Mouse (Mus musculus): ENCODE data around the gene Tdp1.
"Not testable (repeated sequence)": the region's sequence is repeated elsewhere in the genome, so short reads cannot be mapped to it uniquely, and the experiment has no call there.

Gene Tdp1

GRCm38 (mm10) chr12:99958068-99959060 is 74.0 kb downstream of the Tdp1 start:
- no peak for DNase-seq

DNA sequence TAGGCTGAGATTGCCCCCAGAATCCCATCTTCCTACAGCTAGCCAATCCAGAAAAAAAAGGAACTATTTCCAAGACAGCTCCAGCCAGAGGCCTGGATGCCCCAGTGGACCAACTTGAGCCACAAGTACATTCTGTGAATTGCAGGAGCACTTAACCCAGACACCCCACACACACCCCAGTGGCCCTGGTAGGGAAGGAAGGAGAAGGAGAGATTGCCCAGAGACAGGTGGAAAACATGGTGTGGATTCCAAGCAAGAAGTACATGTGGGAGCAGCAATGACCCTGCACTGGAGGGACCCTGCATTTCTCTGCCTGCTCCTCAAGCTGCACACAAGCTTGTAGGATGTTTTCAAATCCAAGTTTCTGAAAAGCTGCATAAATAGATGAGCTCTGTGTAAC is 75.0 kb downstream of the Tdp1 start:
- no peak for DNase-seq

GRCm38 (mm10) chr12:99959930-99960329 is 75.6 kb downstream of the Tdp1 start:
- DNase-seq = no peak

GRCm38 (mm10) chr12:99960675-99961074 is 76.4 kb downstream of the Tdp1 start:
- DNase-seq = no peak

DNA sequence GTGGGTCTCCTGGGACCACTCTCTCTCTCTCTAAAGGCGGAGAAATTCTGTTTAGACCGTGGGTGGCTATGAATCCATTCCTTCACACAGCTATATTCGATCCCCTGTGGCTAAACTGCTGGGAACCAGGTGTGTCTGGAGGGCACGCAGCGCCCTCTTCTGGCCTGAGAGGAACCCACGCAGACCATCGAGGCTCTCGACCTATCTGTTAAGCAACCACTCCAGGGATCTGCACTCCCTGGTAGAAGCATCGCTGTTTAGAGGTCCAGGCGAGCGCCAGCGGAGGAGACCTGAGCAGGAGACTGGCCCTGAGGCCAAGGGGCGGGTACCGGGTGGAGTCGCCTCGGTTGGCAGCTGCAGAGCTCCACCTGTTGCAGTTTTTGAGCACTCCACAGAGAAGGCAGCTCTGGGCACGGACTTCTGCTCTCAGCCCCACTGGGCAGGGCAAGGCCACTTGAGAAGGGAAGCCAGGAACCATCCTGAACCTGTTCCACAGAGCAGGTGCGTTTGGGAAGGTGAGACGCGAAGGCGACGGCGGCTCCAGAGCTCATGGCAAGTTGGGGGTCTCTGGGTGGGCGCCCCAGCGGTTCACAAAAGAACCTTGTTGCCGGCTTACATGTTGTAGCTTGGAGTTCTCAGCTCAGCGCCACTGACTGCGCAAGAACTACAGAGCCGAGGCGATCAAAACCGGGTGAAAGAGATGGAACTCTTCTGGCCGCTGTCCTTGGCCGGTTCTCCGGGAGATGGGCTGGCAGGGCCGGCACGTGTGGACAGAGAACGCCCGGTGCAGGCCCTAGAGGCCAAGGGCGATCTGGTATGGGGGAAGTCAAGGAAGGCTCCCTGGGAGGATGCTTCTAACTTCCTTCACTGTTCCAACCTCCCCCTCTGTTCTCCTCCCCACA is 80.2 kb downstream of the Tdp1 start, which contains the start of gene Kcnk13:
Gene Kcnk13, plus strand, starts transcription at position 199 of the 902 bp plus-strand sequence.
- peak; percentile 71 for DNase-seq

- DNase-seq = peak; percentile 49
These were observed 81.1 kb downstream of the Tdp1 start for GRCm38 (mm10) chr12:99965203-99966115.

DNA sequence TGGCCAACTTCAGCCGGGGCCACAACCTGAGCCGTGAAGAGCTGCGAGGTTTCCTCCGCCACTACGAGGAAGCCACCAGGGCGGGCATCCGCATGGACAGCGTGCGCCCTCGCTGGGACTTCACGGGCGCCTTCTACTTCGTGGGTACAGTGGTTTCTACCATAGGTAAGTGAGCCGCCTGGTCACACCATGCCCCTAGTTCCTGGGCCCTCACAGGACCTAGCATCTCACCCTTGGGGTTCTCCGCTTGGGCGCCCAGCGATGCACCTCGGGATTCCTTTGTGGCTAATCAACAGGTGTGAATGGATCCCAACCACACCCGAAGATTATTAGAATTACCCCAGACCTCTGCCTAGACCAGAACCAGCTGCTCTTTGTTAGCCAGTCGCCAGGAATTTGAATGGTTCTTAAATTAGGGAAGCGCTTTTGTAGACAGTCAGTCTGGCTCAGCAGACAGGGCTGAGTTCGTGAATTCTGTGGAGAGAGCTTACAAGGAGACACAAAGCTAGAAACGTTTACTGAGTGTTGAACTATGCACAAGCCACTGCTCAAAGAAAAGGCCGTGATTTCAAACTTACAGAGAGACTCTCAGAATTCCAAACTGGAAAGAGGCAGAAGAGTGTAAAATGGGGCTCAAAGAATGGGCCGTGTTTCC is 81.9 kb downstream of the Tdp1 start:
- peak; percentile 23 for DNase-seq

- no peak for DNase-seq
These were observed 82.6 kb downstream of the Tdp1 start for GRCm38 (mm10) chr12:99966881-99967363.

DNA sequence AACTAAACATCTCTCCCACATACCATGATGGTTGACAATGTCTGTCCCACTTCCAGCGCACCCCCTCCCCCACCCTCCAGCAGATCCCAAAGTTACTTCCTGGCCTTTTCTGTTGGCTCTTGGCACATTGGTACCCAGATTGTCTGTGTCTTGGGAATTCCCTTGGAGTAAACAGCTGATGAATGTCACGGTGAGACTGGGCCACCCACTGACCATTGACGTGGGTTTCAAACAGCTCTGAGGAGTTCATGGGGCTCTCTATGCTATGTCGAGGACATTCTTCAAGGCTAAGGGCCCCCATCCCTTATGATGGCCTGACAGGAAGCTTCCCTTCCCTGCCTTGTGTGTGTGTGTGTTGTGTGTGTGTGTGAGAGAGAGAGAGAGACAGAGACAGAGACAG is 85.6 kb downstream of the Tdp1 start:
- no peak for DNase-seq

- DNase-seq = not testable (repeated sequence)
These were observed 87.0 kb downstream of the Tdp1 start for GRCm38 (mm10) chr12:99971205-99971894.

DNA sequence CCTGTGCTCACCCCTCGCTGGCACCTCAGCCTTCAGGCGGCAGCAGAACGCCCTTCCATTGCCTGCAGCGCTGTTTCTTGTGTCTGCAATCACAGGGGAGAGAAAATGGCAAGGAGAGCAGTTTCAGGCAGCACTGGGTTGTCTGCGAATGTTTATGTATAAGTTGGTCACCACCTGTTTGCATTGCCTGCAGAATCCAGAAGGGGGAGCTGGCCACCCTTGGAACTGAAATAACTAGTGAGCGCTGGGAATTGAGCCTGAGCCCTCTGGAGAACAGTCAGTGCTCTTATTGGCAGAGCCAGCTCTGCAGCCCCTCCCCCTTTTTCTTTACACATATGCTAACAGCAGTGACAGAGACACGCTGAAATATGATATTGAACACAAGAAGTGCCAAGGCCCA is 88.5 kb downstream of the Tdp1 start:
- no peak for DNase-seq

- DNase-seq = no peak
These were observed 89.3 kb downstream of the Tdp1 start for GRCm38 (mm10) chr12:99973659-99974058.

DNA sequence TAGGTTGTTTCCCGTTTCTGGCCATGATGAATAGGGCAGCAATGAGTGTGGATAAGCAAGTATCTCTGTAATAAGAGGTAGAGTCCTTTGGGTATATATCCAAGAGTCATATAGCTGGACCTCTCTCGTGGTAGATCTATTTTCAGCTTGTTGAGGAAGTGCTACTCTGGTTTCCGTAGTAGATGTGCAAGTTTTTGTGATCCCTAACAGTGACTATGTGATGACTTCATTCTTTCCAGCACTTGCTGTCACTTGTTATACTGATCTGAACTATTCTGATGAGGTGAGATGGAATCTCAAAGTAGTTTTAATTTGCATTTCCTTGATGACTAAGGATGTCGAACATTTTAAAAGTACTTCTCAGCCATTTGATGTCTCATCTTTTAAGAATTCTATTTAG is 95.2 kb downstream of the Tdp1 start:
- no peak for DNase-seq

GRCm38 (mm10) chr12:99986797-99987196 is 102.5 kb downstream of the Tdp1 start:
- DNase-seq = no peak

DNA sequence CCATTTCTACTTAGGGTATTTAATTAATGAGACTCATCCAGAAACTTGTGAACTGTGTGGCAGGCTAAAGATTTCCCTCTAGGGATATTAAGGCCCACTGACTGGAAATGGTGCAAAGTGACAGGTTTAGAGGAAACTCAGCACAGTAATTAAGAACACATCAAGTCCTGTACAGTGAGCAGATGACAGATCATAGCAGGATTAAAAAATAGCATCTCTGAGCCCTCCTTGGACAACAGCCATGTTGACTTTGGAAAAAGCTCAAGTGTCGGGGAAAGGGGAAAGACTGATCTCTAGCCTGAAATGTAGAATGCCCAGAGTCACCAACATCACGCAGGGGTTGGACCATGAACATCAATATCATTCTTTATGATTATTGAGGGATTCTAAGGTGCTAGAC is 103.8 kb downstream of the Tdp1 start:
- DNase-seq = no peak

- DNase-seq = no peak
These were observed 108.1 kb downstream of the Tdp1 start for GRCm38 (mm10) chr12:99992362-99992862.

- DNase-seq = no peak
These were observed 109.0 kb downstream of the Tdp1 start for GRCm38 (mm10) chr12:99993146-99993890.

DNA sequence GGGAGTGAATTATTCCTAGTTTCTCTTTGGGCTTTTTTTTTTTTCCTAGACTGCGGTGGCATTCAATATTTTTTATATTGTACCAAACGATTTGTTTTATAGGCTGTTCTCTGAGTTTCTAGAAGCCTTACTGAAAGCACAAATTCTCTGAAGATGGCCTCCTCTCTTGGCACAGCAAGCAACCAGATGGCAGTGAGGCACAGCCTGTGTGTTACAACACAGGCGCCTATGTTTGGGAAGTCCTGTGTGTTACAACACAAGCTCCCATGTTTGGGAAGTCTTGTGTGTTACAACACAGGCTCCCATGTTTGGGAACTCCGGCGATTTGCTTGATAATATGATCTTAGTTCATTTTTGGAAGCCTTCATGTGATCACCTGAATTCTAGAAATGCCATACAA is 111.6 kb downstream of the Tdp1 start:
- DNase-seq = no peak

- DNase-seq = no peak
These were observed 115.4 kb downstream of the Tdp1 start for GRCm38 (mm10) chr12:99999726-100000125.

- no peak for DNase-seq
These were observed 116.1 kb downstream of the Tdp1 start for GRCm38 (mm10) chr12:100000381-100000780.
